Mouse (Mus musculus): Measurements from ENCODE around the gene Car2.

Gene Car2

GRCm38 (mm10) chr3:14886102-14887098 is at the start of gene Car2:
Gene Car2, plus strand, starts transcription at chr3:14886273.
- DNase-seq (ENCODE audit: low spot score): peak; percentile 62

GRCm38 (mm10) chr3:14838936-14839335 is 47.1 kb upstream of the Car2 start:
- DNase-seq (ENCODE audit: low spot score): no peak

GRCm38 (mm10) chr3:14839466-14840118 is 46.5 kb upstream of the Car2 start:
- DNase-seq (ENCODE audit: low spot score): no peak

GRCm38 (mm10) chr3:14848587-14849254 is 37.4 kb upstream of the Car2 start:
- DNase-seq (ENCODE audit: low spot score): no peak

GRCm38 (mm10) chr3:14853966-14854365 is 32.1 kb upstream of the Car2 start:
- no peak for DNase-seq (ENCODE audit: low spot score)

GRCm38 (mm10) chr3:14854446-14854845 is 31.6 kb upstream of the Car2 start:
- no peak for DNase-seq (ENCODE audit: low spot score)

- DNase-seq (ENCODE audit: low spot score): no peak
These were observed 28.2 kb upstream of the Car2 start for GRCm38 (mm10) chr3:14857874-14858273.

- DNase-seq (ENCODE audit: low spot score): no peak
These were observed 25.8 kb upstream of the Car2 start for GRCm38 (mm10) chr3:14860291-14860690.

GRCm38 (mm10) chr3:14861165-14861564 is 24.9 kb upstream of the Car2 start:
- no peak for DNase-seq (ENCODE audit: low spot score)

GRCm38 (mm10) chr3:14861787-14862186 is 24.3 kb upstream of the Car2 start:
- no peak for DNase-seq (ENCODE audit: low spot score)

- DNase-seq (ENCODE audit: low spot score): no peak
These were observed 23.4 kb upstream of the Car2 start for GRCm38 (mm10) chr3:14862654-14863021.

- DNase-seq (ENCODE audit: low spot score): no peak
These were observed 22.9 kb upstream of the Car2 start, which contains the start of gene Car3 for GRCm38 (mm10) chr3:14863022-14863711. Gene Car3, plus strand, starts transcription at chr3:14863512.

- DNase-seq (ENCODE audit: low spot score): no peak
These were observed 22.2 kb upstream of the Car2 start for GRCm38 (mm10) chr3:14863922-14864321.

- DNase-seq (ENCODE audit: low spot score): no peak
These were observed 20.1 kb upstream of the Car2 start for GRCm38 (mm10) chr3:14865941-14866340.

- DNase-seq (ENCODE audit: low spot score): peak; percentile 54
These were observed 16.3 kb upstream of the Car2 start for GRCm38 (mm10) chr3:14869779-14870178.

- no peak for DNase-seq (ENCODE audit: low spot score)
These were observed 15.5 kb upstream of the Car2 start for GRCm38 (mm10) chr3:14870528-14870927.

GRCm38 (mm10) chr3:14871386-14871785 is 14.7 kb upstream of the Car2 start:
- DNase-seq (ENCODE audit: low spot score): no peak

GRCm38 (mm10) chr3:14874402-14875040 is 11.6 kb upstream of the Car2 start:
- no peak for DNase-seq (ENCODE audit: low spot score)

- no peak for DNase-seq (ENCODE audit: low spot score)
These were observed 9.7 kb upstream of the Car2 start for GRCm38 (mm10) chr3:14876325-14876918.

GRCm38 (mm10) chr3:14877251-14877909 is 8.7 kb upstream of the Car2 start:
- DNase-seq (ENCODE audit: low spot score): no peak
